Mouse (Mus musculus): ENCODE results near the gene Cd164l2.

Gene Cd164l2

DNA sequence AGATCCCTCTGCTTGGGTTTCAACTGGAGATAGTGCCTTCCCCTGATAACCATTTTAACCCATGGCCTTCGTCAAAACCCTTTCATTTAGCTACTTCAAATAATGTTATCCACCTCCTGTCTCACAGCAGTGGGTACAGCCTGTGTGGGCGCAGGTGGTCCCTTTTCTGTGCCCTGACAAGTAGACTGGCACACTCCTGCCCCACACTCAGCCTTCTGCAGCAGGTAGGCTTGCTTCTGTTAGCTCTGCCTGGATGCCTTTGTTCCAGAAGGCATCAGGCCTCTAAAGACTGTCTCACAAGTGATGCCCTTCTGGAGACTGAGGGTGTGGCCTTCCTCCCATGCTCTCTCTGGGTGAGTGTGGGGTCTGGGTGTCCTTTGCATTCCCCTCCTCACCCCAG lies 15.8 kb upstream of the Cd164l2 start:
- DNase-seq: no peak

DNA sequence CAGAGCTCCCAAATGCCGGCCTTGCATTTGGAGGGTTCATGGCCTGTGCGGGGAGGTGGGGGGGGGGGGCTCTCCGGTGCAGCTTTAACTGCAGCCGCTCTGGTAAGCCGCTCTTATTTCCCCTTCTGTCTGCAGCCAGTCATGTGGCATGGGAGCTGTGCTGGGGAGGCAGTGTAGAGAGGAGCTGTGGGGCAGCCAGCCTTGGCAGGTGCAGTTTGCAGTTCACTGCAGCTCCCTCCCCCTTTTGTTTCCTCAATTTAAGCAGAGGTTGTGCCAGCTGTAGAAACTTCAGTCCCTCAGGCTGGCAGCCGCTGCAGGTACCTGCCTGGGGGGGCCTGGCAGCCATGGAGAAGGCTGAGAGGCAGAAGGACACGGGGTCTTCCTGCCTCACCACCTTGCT lies 15.1 kb upstream of the Cd164l2 start:
- peak; percentile 43 for DNase-seq

DNA sequence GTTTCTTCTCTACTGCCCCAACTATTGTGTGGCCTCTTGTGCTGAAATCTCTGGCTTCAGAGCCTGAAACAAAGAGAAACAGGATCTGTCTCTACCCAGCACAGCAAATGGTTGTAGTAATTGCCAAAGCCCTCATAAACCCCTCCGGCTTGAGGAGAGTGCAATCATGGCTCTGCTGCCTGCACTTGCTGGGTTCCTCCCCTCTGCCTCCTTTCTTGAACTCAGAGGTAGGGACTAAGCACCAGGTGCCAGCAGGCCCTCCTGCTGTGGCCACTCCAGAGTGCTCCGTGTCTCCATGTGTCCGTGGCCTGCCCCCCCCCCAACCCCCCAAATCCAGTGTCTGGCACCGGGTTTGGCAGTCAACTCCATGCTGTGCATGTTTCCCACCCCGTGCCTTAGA lies 14.6 kb upstream of the Cd164l2 start:
- no peak for DNase-seq

DNA sequence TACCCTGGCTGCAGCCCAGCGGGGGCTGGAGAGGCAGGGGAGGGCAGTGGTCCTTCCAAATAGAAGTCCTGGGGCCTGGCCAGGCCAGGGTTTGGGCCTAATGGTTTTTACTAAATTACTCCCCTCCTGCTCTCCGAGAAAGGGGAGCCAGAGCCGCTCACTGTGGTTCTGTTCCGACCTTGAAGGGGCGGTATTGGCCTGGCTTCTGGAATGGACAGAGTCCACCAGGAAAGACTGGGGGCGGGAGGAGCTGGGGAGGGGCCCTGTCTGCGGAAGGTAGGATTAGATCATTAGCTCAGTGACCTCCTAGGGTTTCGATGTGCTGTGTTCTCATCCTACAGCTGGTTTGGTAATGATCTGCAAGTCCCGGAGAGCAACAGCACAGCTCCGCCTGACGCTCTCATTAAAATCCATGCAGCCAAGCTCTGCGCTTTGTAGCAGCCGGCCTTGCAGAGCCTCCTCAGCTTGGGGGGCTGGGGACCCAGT lies 14.1 kb upstream of the Cd164l2 start:
- DNase-seq: peak; percentile 73

DNA sequence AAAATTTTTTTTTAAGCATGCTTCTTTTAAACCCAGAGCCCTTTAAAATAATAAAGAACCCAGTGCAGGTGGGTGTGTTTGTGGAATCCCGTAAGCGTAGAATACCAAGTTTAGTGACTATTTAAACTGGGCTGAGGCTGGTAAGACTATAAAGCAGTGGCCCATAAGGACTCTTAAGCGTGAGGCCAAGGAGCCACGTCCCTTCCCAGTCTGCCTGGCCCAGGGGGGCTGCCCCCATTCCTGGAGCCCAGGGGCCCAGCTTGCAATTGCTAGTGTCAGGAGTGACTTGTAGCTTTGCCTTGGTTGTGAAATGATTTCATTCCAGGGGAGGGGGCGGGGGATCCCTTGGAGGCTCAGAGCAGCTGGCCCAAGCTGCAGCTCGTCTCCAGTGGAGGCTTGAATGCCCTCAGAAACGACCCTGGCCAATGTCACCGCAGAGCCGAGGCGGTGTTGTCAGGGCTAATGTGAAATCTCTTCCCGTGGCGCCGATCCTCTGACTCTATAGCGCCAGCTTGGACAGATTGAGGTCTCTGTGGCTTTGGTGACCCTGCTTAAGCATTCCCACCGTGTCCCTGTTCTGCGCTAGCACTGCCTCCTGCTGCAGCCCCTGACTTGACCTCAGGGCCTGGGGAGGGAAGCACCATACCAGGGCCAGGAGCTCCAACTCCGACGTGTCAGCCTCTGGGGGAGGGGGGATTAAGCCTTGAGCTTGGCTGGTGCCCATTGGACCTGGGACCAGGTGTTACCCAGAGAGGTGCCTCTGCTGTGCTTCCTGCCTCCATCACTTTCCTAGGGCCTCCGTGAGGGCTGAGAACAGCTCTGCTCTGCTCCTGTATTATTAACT lies 13.4 kb upstream of the Cd164l2 start:
- DNase-seq: peak; percentile 75

DNA sequence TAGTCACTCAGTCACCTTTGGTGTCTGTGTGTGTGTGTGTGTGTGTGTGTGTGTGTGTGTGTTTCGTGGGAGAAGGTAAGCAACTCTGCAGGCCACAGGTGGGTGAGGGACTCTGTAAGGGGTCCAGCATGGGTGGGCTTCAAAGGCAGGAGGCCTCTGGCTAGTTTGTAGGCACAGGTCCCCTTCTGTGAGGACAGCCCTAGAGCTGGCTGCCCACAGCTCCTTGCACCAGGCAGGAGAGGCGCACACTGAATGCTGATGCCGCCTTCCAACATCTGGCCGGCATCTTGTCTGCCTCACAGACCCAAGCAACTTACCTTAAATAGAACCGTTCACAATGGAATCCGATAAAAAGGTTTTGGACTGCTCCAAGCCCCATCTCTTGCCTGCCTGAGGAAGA lies 12.2 kb upstream of the Cd164l2 start:
- no peak for DNase-seq

DNA sequence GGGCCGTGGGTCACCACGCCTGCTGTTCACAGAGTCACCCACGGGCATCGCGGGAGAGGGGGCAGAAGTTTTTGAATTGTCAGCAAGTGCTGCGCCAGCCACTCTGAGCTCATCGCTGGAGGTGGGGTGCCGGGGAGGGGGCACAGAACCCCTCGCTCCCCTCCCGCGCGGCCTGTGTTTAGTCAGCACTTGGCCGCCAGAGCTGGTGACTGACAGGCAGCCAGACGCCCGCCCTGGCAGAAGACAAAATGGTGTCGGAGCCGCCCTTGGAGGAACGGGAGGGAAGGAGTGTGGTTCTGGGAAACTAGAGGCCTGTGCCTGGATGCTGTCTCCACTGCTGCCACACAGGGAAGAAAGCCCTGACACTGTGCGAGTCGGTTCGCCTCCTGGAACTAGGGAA lies 11.6 kb upstream of the Cd164l2 start:
- peak; percentile 69 for DNase-seq

DNA sequence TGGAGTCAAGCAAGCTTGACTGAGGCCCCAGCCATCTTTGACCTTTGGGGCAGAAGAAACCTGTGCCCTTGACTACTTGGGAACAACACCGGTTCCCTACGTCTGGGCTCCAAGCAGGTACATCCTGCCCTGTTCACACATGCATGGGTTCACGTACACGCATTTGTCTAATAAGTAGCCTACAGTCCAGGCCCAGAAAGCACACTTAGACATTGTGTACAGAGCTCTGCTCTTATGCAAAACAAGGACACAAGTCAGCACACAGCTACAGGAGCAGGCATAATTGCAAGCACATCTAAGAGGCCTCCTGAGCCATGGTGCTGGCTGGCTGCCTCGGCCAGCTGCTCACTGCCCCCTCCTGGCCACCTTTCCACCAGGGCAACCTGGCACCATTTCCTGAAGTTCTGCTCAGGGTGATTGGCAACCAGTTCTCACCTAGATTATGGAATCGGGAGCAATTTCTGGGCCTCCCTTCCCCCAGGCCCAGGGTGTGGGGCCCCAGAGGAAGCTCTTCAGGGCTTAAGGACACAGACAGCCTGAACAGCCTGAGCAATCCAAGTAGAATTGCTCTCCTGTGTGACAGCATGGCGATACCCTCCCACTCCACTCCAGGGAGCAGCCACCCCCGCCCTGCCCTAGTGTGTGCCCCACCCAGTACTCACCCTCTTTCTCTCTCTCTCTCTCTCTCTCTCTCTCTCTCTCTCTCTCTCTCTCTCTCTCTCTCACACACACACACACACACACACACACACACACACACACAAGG lies 10.7 kb upstream of the Cd164l2 start:
- DNase-seq: peak; percentile 86

DNA sequence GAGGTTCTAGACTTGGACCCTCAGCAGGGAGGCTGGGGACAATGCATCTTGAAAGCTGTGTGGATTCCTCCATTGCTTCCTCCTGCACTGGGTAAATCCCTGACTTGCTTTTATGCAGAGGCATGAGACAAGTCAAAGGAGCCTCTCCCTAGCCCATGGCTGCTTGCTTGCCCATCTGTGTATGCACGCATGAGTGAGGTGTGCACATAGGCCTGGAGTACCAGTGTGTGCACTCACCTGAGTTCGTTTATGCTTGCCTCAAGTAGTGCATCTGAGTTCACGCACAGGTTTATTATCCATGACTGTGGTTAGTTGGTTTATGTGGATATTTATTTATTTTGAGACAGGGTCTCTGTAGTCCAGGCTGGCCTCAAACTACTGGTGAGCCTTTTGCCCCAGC lies 9.7 kb upstream of the Cd164l2 start:
- DNase-seq: no peak

DNA sequence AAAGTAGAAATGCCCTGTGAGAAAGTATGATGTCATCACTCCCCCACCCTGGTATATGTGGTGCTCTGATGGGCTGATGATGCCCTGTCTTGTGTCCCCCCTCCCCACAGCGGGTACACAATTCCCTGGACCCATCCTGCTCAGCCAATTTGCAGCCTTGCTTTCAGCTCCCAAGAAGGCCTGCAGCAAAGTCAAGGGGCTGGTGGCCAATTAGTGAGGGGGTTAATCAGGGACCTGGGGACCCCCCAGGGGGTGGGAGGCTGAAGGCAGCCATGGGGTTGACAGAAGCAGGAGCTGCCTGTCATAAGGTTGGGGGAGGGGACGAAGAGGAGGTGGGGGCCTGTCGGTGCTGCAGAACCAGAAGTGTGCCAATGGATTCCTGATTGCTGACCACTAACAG lies 8.3 kb upstream of the Cd164l2 start:
- no peak for DNase-seq

DNA sequence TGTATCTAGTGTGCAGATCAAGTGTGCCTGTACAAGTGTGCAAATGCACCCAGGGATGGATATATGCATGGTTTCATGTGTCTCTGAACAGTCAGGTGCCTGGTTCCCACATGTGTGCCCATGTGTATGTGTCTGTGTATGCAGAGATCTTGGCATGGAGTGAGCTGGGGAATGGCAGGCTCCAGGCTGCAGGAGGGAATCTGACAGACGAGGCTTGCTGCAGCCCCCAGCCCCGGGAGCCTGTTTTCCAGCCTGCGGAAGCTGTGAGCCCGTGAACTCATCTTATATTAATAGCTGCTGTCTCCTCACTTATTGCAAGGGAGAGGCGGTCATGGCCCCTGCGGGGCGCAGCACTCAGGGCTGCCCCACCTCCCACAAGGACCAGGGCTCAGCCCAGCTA lies 7.6 kb upstream of the Cd164l2 start:
- no peak for DNase-seq

DNA sequence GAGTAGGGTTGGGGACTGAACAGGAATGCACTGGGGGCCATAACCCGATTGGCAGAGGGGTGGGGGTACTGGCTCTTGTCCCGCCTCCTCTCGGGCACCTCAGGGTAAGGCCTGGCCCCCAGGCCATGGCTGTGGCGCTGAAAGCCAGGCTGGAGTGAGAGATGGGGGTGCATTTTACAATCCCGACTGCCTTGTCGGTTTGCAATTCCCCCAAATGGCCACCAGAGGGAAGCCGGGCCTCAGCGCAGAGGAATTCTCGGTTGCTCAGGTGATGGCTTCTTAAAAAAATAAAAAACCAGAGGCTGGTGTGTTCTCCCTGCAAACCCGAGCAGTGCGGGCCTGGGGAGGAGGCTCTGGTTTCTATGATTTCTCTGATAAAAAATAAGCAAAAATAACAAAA lies 2.6 kb upstream of the Cd164l2 start:
- DNase-seq: peak; percentile 73

DNA sequence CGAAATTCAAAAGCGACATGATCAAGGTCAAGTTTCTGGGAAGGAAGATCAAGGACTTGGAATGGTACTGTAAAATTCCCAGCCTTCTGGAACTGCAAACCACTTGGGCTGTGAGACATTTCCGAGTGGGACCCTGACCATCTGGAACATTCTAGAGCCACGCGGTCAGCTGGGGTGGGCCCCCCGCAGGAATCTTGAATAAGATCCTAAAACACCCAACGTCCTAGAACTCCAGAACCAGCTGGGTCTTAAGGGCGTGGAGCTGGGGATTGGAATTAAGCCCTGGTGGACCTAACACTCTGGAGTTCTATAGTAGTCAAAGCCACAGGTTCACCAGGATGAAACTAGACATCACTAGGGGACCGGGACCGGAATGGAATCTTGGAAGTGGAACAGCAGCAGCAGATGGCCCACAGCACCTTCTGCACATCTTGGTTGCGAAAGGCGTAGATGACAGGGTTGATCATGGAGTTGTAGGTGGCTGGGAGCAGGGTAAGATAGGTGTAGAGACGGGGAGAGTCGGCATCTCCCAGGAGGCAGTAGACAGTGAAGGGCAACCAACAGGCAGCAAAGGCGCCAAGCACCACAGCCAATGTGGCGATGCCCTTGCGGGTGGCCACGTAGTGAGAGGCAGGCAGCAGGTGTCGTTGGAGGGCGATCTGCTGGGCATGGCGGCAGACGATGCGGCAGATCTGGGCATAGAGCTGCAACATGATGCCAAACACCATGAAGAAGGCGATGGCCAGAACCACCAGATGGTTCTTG lies 1.7 kb upstream of the Cd164l2 start:
- DNase-seq: no peak

DNA sequence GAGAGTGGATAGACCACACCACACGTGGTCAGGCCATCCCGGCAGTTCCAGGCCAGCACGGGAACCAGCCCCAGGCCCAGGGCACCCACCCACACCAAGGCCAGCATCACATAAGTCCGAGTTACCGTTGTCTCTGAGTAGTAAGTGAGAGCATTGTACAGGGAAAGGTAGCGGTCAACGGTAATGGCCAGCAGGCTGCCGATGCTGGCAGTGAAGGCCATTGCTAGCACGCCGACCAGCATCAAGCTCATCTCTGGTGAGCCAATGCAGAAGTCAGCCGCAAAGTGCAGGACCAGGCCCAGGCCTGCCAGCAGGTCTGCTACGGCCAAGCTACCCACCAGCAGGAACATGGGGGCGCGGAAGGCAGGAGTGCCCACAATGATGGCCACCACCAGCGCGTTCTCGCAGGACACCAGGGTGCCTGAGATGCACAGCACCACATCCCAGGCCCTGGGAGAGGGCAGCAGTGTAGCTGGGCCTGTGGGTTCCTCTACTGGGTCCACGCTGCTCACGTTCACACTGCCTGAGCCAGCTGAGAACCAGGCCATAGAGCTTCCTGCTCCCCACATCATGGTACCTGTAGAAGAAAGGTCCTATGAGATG lies 1.0 kb upstream of the Cd164l2 start:
- no peak for DNase-seq

DNA sequence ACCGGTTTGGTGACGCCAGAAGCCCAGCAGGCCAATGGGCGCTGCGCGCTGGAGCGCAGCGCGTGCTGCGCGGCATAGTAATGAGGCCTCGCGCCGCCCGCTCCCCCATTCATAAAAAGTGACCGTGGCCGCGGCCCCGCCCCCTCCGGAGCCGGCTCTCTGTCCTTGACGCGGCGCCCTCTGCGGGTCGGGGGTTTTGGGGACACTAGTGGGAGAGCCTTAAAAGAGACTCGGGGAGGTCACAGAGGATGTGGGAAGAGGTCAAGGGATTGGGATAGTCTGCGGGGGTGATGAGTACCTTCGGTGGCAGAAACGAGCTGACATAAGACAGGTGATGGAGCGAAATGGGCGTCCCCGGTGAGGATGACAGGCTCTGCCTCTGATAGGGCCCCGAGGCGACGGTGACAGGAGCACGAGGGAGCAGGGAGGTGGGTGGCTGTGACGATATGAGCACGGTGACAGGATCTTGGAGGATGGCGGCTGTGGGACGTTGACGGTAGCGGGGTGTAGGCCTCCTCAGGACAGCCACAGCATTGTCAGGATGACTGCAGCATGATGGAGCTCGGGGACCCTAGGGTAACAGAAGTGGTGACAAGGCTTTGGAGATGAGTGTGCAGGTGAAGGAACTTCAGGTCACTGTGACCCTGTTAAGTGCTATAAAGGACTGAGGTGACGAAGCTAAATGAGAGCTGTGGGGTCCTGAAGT lies 784 bp downstream of the Cd164l2 start:
- peak; percentile 89 for DNase-seq

DNA sequence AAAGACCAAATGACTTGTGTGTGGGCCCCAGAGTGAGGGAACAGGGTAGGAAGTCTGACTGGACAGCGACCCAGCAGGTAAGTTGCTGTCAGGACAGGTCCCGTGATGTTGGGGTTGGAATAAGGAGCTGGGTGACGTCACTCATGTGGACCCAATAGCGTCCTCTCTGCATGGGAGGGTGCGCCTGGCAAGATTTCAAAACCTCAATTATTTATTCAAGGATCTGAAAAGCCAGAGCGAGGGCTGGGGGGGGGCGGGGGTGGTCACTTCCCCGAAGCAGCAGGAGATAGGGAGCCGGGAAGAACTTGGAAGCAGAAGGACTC lies 1.3 kb downstream of the Cd164l2 start:
- peak; percentile 56 for DNase-seq

DNA sequence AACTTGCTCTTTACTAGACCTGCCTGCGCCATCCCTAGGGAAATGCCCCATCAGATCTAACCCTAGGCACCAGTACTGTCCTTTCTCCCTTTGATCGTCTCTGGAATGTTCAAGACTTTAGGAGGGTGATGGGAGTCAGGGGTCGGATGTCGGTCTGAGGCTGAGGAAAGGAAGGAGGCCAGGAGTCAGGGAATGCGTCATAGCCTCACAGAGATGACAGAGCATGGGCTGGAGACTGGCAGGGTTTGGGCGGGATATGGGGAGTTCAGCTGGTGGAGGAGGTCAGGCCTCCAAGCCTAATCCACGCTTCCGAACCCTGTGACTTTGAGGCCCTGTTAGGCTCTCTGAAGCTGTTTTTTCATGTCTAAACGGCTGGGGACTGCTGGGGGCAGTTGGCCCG lies 1.7 kb downstream of the Cd164l2 start:
- peak; percentile 8 for DNase-seq

DNA sequence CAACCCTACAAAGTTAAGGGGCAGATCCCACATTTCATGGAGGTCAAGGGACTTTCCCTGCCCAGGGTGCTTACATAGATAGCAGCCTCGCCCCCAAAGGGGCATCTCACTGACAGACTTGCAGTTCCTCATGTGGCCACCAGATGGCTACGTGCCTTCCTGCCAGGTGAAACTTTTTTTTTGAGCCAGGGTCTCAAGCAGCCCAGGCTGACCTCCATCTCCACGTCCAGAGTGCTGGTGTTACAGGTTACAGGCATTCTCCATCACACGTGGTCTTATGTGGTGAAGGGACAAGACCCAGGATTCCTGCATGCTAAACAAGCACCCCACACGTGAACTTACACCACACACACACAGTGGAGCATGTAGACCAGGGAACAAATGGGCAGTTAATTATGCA lies 5.7 kb downstream of the Cd164l2 start:
- peak; percentile 84 for DNase-seq

DNA sequence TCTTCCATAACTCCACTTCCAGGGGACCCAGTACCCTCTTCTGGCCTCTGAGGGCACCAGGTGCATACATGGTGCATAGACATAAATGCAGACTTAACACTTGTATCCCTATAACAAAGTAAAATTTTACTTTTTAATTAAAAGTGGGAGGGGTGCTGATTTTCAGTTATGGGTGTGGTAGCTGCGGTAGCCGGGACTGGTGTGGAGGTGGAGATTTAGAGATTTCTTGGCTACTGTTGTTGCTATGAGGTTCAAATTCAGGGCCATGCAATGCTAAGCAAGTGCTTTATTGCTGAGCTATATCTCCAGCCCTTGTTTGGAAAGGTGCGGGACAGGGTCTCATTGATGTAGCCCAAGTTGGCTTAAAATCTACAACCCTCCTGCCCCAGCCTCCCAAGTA lies 6.8 kb downstream of the Cd164l2 start:
- no peak for DNase-seq

DNA sequence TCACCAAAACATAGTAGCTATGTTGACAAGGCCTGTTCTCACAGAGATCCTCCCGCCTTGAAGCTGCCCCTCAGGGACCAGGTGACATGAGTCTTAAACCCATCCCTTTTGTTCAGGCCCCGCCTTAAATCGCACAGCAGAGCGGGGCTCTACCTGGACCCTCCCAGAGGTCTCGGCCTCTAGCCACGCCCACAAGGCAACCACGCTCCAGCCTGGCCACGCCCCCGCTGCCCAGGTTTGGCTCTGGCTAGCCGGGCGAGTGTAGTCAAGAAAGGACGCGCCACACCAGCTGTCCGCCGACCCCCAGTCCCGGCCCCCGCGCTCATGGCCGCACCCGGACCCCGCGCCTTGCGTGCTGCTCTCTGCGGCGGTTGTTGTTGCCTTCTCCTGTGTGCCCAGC lies 8.7 kb downstream of the Cd164l2 start:
- peak; percentile 79 for DNase-seq

DNA sequence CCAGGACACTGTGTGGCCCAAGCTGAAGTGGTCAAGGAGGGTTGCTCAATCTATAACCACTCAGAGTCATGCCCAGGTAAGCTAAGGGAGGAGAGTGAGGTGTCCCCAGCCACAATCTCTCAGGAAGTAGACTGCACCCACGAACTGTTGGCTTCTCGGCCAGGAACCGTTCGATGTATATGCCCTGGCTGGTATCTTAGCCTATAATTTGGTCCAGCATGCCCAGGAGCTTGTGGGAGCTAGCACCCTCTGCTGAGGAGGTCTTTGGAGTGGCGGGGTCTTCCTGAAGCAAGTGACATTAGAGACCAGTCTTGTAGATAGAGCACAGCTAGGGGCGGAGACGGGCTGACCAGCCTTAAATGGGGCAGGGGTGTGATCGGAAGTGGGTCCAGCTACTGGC lies 9.8 kb downstream of the Cd164l2 start:
- DNase-seq: no peak

DNA sequence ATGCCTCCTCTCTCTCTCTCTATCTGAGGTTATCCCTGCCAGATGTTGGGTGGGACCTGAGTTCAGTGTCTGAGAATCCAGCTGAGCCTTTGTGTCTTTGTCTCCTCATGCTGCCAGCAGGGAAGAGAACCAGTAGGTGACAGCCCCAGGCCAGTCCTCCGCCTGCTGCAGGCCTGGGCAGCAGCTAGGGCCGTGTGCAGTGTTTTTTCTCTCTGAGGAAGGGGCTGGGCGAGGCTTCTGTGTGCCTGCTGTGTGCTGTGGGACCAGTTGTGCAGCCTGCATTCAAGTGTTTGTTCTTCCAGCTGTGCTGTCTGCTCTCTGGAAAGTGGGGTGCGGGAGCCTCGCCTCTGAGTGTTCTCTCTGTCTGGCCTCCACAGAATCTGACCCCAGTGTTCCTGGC lies 11.9 kb downstream of the Cd164l2 start:
- no peak for DNase-seq

DNA sequence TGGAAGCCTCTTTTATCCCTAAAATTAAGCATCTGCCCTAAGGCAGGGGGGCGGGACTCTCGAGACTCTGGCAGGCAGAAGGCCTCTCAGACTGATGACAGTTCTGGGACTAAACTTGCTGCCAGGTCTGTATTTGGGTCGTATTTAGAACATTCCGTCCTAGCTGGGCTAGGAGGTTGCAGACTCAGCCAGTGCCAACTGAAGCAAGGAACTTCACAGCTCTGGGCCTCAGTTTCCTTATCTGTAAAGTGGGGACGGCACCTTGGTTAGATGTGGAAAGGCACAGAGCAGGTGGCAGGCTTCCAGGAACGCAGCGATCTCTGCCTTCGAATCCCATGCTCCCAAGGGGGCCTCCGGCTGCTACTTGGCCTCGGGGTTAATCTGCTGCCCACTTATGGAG lies 14.1 kb downstream of the Cd164l2 start:
- no peak for DNase-seq
